Mouse (Mus musculus): ENCODE measurements around the gene N4bp1. TPM values are rescaled to one million over a fixed set of nuclear protein-coding genes. Genes with fewer than 3 reads are reported as not detected.
A peak's percentile ranks its signal among the peaks of the same experiment; 100 is the strongest.

Gene N4bp1
- polyA plus RNA-seq, 1 experiment from 2014 or later, result 5.4 TPM

- ATAC-seq, result no peak
- no peak overlapping the region for H3K4me2 ChIP-seq (replicated peaks; ENCODE audit: low read depth)
- H3K9me3 ChIP-seq (ENCODE audit: control insufficient read depth), result no peaks in the 10 kb centered on the region
- no peaks in the 10 kb centered on the region for H3K36me3 ChIP-seq (ENCODE audit: control insufficient read depth, insufficient read depth)
- no peak overlapping the region for H3K4me3 ChIP-seq (ENCODE audit: low read depth, low read length)
- peaks cover 9% of the 10 kb centered on the region; the same call in 1 of the 2 replicates for H3K4me1 ChIP-seq (replicated peaks; ENCODE audit: control insufficient read depth, insufficient read depth, low read length)
- no peaks in the 10 kb centered on the region for H3K27me3 ChIP-seq (replicated peaks; ENCODE audit: control insufficient read depth, insufficient read depth, low read length)
- H3K27ac ChIP-seq (ENCODE audit: low read depth, low read length), result no peak overlapping the region
- TF ChIP-seq CTCF (IDR thresholded peaks at IDR 0.05; ENCODE audit: low read depth), result no peak
- WGBS, result 68% methylated on average over 1 of the region's 1 CpGs
- no peak overlapping the region for H3K9ac ChIP-seq (ENCODE audit: low read depth, low read length)
Measured at GRCm38 (mm10) chr8:86891533-86891932, 6.5 kb upstream of the N4bp1 start.

- Histone ChIP-seq H3K4me1 (replicated peaks; ENCODE audit: control insufficient read depth, insufficient read depth, low read length) (peaks cover 9% of the 10 kb centered on the region; the same call in 1 of the 2 replicates), H3K27ac (ENCODE audit: low read depth, low read length) (peak overlapping the region; percentile 41; the same call in 1 of the 2 replicates), H3K36me3 (ENCODE audit: control insufficient read depth, insufficient read depth) (no peaks in the 10 kb centered on the region), H3K27me3 (replicated peaks; ENCODE audit: control insufficient read depth, insufficient read depth, low read length) (no peaks in the 10 kb centered on the region), H3K9me3 (ENCODE audit: control insufficient read depth) (no peaks in the 10 kb centered on the region), H3K9ac (ENCODE audit: low read depth, low read length) (no peak overlapping the region), H3K4me2 (replicated peaks; ENCODE audit: low read depth) (peak overlapping the region; percentile 21; the same call in 1 of the 2 replicates), H3K4me3 (ENCODE audit: low read depth, low read length) (no peak overlapping the region)
- peak; percentile 47; the same call in 1 of the 2 replicates for TF ChIP-seq CTCF (IDR thresholded peaks at IDR 0.05; ENCODE audit: low read depth)
- 39% methylated on average over 11 of the region's 11 CpGs for WGBS
- ATAC-seq, result peak; percentile 77
Measured at GRCm38 (mm10) chr8:86888058-86888939, 3.2 kb upstream of the N4bp1 start.

GRCm38 (mm10) chr8:86884067-86884466 is 991 bp downstream of the N4bp1 start:
- Histone ChIP-seq H3K27ac (ENCODE audit: low read depth, low read length) (peak overlapping the region; percentile 97), H3K4me3 (ENCODE audit: low read depth, low read length) (peak overlapping the region; percentile 77), H3K9me3 (ENCODE audit: control insufficient read depth) (no peaks in the 10 kb centered on the region), H3K27me3 (replicated peaks; ENCODE audit: control insufficient read depth, insufficient read depth, low read length) (no peaks in the 10 kb centered on the region), H3K4me2 (replicated peaks; ENCODE audit: low read depth) (peak overlapping the region; percentile 82), H3K36me3 (ENCODE audit: control insufficient read depth, insufficient read depth) (peaks cover 16% of the 10 kb centered on the region), H3K4me1 (replicated peaks; ENCODE audit: control insufficient read depth, insufficient read depth, low read length) (peaks cover 17% of the 10 kb centered on the region; the same call in 1 of the 2 replicates), H3K9ac (ENCODE audit: low read depth, low read length) (peak overlapping the region; percentile 91)
- TF ChIP-seq CTCF (IDR thresholded peaks at IDR 0.05; ENCODE audit: low read depth), result no peak
- ATAC-seq, result no peak
- 1% methylated on average over 16 of the region's 16 CpGs for WGBS

GRCm38 (mm10) chr8:86882568-86883478 is 2.2 kb downstream of the N4bp1 start:
- no peak for ATAC-seq
- 52% methylated on average over 11 of the region's 11 CpGs for WGBS
- Histone ChIP-seq H3K27me3 (replicated peaks; ENCODE audit: control insufficient read depth, insufficient read depth, low read length) (no peaks in the 10 kb centered on the region), H3K36me3 (ENCODE audit: control insufficient read depth, insufficient read depth) (peaks cover 16% of the 10 kb centered on the region), H3K9me3 (ENCODE audit: control insufficient read depth) (no peaks in the 10 kb centered on the region), H3K27ac (ENCODE audit: low read depth, low read length) (peak overlapping the region; percentile 41; the same call in 1 of the 2 replicates), H3K4me3 (ENCODE audit: low read depth, low read length) (peak overlapping the region; percentile 11; the same call in 1 of the 2 replicates), H3K9ac (ENCODE audit: low read depth, low read length) (no peak overlapping the region), H3K4me2 (replicated peaks; ENCODE audit: low read depth) (peak overlapping the region; percentile 82), H3K4me1 (replicated peaks; ENCODE audit: control insufficient read depth, insufficient read depth, low read length) (peaks cover 13% of the 10 kb centered on the region; the same call in 1 of the 2 replicates)
- TF ChIP-seq CTCF (IDR thresholded peaks at IDR 0.05; ENCODE audit: low read depth), result no peak

GRCm38 (mm10) chr8:86881951-86882350 is 3.1 kb downstream of the N4bp1 start:
- H3K9ac ChIP-seq (ENCODE audit: low read depth, low read length), result peak overlapping the region; percentile 34; the same call in 1 of the 2 replicates
- ATAC-seq, result no peak
- H3K27me3 ChIP-seq (replicated peaks; ENCODE audit: control insufficient read depth, insufficient read depth, low read length), result no peaks in the 10 kb centered on the region
- no peak for TF ChIP-seq CTCF (IDR thresholded peaks at IDR 0.05; ENCODE audit: low read depth)
- peak overlapping the region; percentile 35; the same call in 1 of the 2 replicates for H3K27ac ChIP-seq (ENCODE audit: low read depth, low read length)
- H3K9me3 ChIP-seq (ENCODE audit: control insufficient read depth), result no peaks in the 10 kb centered on the region
- H3K4me2 ChIP-seq (replicated peaks; ENCODE audit: low read depth), result peak overlapping the region; percentile 24; the same call in 1 of the 2 replicates
- WGBS, result 65% methylated on average over 9 of the region's 9 CpGs
- H3K36me3 ChIP-seq (ENCODE audit: control insufficient read depth, insufficient read depth), result peaks cover 16% of the 10 kb centered on the region
- H3K4me3 ChIP-seq (ENCODE audit: low read depth, low read length), result no peak overlapping the region
- H3K4me1 ChIP-seq (replicated peaks; ENCODE audit: control insufficient read depth, insufficient read depth, low read length), result peaks cover 13% of the 10 kb centered on the region; the same call in 1 of the 2 replicates
